Mouse (Mus musculus): ENCODE results near the gene Il27ra.

DNA sequence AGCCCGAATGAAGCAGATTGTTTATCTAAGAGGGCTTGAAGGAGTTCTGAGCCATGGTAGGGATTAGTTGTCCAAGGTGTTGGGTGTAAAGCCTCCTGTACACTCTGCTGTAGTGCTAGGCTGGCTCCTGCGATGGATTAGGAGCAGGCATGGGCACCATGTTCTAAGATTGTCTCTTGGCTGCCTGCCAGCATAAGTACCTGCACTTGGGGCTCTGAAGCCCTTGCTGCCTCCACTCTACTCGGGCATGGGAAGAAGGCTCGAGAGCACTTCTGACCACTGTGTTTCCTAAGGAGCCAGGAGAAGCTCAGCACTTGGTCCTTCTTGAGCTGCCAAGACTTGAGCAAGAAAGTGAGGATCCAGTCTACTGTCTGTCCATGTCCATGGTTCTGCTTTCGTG, 36.8 kb upstream of the Il27ra start:
- no peak for TF ChIP-seq FLI1 (IDR thresholded peaks at IDR 0.05; ENCODE audit: low read length)
- TF ChIP-seq GATA1 (IDR thresholded peaks at IDR 0.05; ENCODE audit: borderline replicate concordance, low read length), result no peak

Measured in megakaryocyte, embryonic 14.5 days (primary cell).